Mouse (Mus musculus): ENCODE data around the gene Shank1. TPM values are rescaled to one million over a fixed set of nuclear protein-coding genes. Genes with fewer than 3 reads are reported as not detected.

Shank1 gene
- polyA plus RNA-seq, 2 experiments from 2014 or later: not detected

GRCm38 (mm10) chr7:44341119-44341518 is 31.1 kb downstream of the Shank1 start:
- no peak for ATAC-seq

DNA sequence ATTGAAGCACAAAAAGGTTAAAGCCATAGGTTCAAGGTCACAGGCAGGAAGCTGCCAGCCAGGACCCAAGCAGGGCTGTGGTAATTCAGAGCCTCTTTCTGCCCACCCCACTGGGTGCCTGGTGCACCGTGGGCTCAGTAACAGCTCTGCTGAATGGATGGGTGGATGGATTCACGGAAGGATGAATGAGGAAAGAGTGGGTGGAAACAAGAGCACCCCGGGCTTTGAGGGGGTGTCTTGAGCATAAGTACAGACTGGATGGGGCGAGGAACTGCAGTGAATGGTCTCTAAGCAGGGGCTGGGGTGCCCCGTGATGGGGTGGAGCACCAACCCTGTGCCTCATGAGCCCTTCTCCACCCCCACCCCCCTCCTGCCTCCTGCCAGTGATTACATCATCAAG is 31.7 kb downstream of the Shank1 start:
- no peak for ATAC-seq

DNA sequence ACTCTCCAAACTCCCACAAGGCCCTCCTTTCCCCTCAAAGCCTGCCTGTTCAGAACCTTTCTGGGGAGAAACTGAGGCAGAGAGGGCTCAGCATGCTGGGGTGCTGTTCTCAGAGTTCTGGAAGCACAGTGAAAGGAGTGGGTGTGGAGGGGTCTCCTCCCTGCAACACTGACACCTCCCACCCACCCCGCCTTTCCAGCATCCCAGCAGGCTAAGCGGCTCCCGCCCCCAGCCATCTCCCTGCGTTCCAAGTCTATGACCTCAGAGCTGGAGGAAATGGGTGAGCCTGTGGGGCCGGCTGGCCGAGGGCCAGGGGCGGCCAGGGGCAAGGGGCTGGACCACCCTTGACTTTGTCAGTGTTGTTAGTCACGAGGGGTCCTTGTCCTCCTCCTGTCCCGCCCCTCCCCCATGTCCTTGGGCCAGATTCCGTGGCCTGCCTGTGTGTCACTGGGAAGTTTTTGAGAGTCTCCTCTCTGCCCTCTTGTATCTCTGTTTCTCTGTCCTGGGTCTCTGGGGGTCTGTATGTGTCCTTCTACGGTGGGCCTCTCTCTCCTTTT is 33.5 kb downstream of the Shank1 start:
- no peak for ATAC-seq

- ATAC-seq: peak; percentile 52
Measured at GRCm38 (mm10) chr7:44344622-44345021, 34.6 kb downstream of the Shank1 start.

GRCm38 (mm10) chr7:44349043-44349442 is 39.0 kb downstream of the Shank1 start:
- ATAC-seq: no peak

DNA sequence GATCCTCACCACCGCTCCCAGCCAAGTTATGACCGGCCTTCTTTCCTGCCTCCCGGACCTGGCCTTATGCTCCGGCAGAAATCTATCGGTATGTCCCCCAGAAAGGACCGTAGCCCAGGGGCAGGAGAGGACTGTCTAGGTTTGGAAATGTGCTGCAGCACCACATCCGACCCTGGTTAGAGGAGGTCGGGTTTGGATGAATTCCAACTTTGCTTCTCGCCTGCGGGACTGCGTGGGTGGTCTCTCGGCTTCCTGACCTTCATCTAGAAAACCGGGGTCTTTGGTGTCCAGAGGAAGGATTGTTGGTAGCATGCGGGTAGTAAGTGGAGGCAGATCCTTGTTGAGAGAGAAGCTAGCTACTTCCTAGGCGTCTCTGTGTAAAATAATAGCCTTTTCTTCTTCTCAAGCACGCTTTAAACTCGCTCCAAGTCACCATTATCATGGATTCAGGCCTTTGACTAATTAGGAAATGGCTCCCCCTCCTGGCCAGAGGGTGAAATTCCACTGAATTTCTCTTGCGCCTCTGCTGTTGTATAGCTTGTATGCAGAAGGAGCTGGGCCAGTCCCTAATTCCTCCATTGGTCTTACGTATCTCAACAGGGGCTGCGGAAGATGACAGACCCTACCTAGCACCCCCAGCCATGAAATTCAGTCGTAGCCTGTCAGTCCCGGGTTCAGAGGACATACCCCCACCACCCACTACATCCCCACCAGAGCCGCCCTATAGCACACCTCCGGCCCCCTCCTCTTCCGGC is 41.1 kb downstream of the Shank1 start:
- ATAC-seq: peak; percentile 79

DNA sequence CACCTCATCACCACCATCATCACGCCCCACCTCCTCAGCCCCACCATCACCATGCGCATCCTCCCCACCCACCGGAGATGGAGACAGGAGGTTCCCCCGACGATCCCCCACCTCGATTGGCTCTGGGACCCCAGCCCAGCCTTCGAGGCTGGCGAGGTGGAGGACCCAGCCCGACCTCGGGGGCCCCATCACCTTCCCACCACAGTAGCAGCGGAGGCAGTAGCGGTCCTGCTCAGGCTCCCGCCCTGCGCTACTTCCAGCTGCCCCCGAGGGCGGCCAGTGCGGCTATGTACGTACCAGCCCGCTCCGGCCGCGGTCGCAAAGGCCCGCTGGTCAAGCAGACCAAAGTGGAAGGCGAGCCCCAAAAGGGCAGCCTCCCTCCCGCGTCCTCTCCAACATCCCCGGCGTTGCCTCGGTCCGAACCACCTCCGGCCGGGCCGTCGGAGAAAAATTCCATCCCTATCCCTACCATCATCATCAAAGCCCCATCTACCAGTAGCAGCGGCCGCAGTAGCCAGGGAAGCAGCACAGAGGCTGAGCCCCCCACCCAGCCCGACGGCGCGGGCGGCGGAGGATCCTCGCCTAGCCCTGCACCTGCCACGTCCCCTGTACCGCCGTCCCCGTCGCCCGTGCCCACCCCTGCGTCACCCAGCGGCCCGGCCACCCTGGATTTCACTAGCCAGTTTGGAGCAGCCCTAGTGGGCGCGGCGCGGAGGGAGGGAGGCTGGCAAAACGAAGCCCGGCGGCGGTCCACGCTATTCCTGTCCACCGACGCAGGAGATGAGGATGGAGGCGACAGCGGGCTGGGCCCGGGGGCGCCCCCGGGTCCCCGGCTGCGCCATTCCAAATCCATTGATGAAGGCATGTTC is 42.1 kb downstream of the Shank1 start:
- ATAC-seq: no peak

DNA sequence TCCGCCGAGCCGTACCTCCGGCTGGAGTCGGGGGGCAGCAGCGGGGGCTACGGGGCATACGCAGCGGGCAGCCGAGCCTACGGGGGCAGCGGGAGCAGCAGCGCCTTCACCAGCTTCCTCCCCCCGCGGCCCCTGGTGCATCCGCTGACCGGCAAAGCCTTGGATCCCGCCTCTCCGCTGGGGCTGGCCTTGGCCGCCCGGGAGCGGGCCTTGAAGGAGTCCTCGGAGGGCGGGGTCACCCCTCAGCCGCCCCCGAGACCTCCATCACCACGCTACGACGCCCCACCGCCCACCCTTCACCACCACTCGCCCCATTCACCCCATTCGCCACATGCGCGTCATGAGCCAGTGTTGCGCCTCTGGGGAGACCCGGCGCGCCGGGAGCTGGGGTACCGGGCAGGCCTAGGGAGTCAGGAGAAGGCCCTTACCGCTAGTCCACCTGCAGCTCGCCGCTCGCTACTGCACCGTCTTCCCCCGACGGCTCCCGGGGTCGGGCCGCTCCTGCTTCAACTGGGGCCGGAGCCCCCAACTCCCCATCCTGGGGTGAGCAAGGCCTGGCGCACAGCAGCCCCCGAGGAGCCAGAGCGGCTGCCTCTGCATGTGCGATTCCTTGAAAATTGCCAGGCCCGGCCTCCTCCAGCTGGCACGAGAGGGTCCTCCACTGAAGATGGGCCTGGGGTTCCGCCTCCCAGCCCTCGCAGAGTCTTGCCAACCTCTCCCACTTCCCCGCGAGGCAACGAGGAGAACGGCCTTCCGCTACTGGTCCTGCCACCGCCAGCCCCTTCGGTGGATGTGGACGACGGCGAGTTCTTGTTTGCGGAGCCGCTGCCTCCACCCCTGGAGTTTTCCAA is 42.9 kb downstream of the Shank1 start:
- no peak for ATAC-seq

DNA sequence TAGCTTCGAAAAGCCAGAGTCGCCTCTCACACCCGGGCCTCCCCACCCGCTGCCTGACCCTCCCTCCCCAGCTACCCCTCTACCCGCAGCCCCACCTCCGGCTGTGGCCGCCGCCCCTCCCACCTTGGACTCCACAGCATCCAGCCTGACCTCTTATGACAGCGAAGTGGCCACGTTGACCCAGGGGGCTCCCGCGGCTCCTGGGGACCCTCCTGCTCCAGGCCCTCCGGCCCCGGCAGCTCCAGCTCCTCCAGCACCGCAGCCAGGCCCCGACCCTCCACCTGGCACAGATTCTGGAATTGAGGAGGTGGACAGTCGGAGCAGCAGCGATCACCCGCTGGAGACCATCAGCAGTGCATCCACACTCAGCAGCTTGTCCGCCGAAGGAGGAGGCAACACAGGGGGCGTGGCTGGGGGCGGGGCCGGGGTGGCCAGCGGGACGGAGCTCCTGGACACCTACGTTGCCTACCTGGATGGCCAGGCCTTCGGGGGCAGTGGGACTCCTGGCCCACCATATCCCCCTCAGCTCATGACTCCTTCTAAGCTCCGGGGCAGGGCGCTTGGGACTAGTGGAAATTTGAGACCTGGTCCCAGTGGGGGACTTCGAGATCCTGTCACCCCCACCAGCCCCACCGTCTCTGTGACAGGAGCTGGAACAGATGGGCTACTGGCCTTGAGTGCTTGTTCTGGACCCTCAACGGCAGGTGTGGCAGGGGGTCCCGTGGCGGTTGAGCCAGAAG is 43.7 kb downstream of the Shank1 start:
- no peak for ATAC-seq

DNA sequence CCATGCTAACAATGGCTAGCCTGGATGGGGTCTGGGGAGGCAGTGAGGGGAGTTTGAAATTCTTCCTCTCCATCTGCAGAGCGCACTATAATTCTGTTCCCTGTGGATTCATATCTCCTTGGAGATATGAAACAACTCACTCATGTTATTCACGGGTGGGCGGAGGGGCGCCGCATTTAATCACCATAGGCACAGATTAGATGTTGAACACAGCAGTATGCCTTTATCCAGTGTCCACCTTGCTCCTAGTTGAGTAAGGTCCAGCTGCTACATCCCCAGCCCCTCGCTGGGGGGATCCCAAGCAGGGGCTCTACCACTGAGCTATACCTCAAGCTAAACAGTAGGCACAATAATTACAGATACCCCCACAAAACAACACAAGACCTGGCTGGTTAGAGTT is 45.4 kb downstream of the Shank1 start:
- ATAC-seq: no peak

GRCm38 (mm10) chr7:44356590-44357481 is 46.8 kb downstream of the Shank1 start:
- ATAC-seq: no peak

- no peak for ATAC-seq
Measured at GRCm38 (mm10) chr7:44357531-44357930, 47.5 kb downstream of the Shank1 start.

GRCm38 (mm10) chr7:44358012-44358411 is 48.0 kb downstream of the Shank1 start:
- no peak for ATAC-seq

DNA sequence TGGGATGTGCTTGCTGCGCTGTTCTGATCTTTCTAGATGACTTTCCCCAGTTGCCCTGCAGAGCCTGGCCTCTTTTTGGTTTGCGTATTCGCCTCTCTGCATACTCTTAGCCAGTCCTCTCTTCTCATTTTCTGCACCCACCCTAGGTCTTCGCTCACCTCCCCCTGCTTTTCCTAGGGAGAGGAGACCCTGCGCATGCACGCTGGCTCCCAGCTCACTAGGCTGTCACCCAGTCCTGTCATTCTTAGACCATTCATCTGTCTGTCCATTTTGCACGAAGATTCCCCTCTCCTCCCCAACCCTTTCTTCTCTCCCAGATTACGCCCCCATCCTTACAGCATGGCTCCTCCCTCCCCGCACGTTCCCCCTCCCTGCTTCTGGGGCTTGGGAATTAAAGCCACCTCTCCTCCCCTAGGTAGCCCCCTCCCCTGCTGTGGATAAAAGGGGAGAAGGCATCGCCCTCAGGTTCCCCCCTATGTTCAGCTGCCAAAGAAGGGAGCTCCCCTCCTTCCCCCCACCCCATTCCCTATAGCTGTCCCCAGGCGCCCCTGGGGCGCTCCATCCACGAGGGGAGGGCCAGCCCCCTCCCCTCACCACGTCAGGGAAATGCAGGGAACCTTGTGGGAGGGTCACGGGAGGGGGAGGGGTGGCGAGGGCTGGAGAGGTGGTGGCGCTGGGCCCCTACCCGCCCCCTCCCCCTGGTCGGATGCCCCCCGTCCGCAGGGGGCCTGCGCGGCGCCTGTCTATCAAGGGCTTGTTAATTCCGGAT is 49.0 kb downstream of the Shank1 start:
- no peak for ATAC-seq

GRCm38 (mm10) chr7:44359908-44360672 is 50.0 kb downstream of the Shank1 start:
- peak; percentile 78 for ATAC-seq

GRCm38 (mm10) chr7:44360792-44361301 is 50.8 kb downstream of the Shank1 start:
- no peak for ATAC-seq

GRCm38 (mm10) chr7:44372678-44373077 is 62.6 kb downstream of the Shank1 start:
- ATAC-seq: no peak

- ATAC-seq: no peak
Measured at GRCm38 (mm10) chr7:44373460-44373859, 63.4 kb downstream of the Shank1 start.

Measured in activated CD4-positive, CD25-positive, alpha-beta regulatory T cell, adult 4 months (primary cell).